Mouse (Mus musculus): ENCODE results near the gene Ctcf.

DNA sequence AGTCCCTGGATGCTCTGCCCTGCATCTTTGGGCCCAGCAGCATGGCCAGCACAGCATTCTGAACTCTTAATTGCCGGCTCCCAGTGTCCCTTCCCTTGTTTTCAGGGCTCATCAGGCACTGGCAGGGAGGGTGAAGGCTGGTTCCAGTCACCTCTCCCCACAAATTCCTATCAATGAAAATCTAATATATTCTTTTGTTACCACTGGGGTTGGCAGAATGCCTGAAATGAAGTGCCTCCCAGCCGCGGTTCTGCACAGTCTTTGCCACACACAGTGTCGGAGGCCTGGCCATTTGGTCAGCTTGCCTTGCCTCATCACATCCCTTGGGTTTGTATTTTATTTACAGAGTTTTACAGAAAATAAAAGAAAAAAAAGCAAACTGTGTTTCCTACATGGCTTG is 14.5 kb upstream of the Ctcf start:
- TF ChIP-seq POLR2A (IDR thresholded peaks at IDR 0.05; ENCODE audit: low read depth, low read length) (no peak), CTCF (IDR thresholded peaks at IDR 0.05; ENCODE audit: borderline replicate concordance, insufficient read depth, low read length) (no peak)
